Mouse (Mus musculus) thymus, adult 2 months (tissue): Measurements from ENCODE around the gene Pou2af1. TPM values are rescaled to one million over a fixed set of nuclear protein-coding genes. Genes with fewer than 3 reads are reported as not detected.

Experiments used
- DNase-seq: peaks from one replicate; pipeline ENCODE4 v3.0.0; 2021
- H3K27ac ChIP-seq: fragments of 200-500 bp; 2 replicates; pipeline ENCODE4 v1.5.1; 2012; ENCODE audit warnings: low read length, control low read depth; ENCODE audit not compliant: control insufficient read depth, insufficient read depth
- H3K27me3 ChIP-seq: fragments of 200-500 bp; 2 replicates; pipeline ENCODE4 v1.6.1; 2012; ENCODE audit warnings: mild to moderate bottlenecking, low read length, moderate library complexity, mixed read lengths; ENCODE audit not compliant: control insufficient read depth, insufficient read depth
- H3K36me3 ChIP-seq: fragments of 200-500 bp; 2 replicates; pipeline ENCODE4 v1.6.1; 2012; ENCODE audit warnings: mild to moderate bottlenecking, low read length, moderate library complexity; ENCODE audit not compliant: control insufficient read depth, insufficient read depth
- H3K4me1 ChIP-seq: fragments of 200-500 bp; replicated peaks from 2 replicates; pipeline ENCODE4 v1.6.1; 2012; ENCODE audit warnings: low read length; ENCODE audit not compliant: control insufficient read depth, insufficient read depth
- H3K4me3 ChIP-seq: fragments of 200-500 bp; 2 replicates; pipeline ENCODE4 v1.5.1; 2012; ENCODE audit warnings: mild to moderate bottlenecking, low read length, control low read depth, moderate library complexity; ENCODE audit not compliant: control insufficient read depth, insufficient read depth
- CTCF ChIP-seq: fragments of 200-500 bp; IDR thresholded peaks from 2 replicates; pipeline ENCODE4 v1.5.1; 2012; ENCODE audit warnings: mild to moderate bottlenecking, control low read depth, low read length, moderate library complexity, borderline replicate concordance; ENCODE audit not compliant: control insufficient read depth, poor library complexity, insufficient read depth; ENCODE audit errors: extremely low read depth
- POLR2A ChIP-seq: fragments of 200-500 bp; IDR thresholded peaks from 2 replicates; pipeline ENCODE4 v1.6.1; 2012; ENCODE audit warnings: mild to moderate bottlenecking, low read length, control low read depth, moderate library complexity; ENCODE audit not compliant: control insufficient read depth, poor library complexity, insufficient read depth; ENCODE audit errors: extremely low read depth
- whole genome bisulfite sequencing: fragments of 180-500 bp; shearing (Covaris S2); methylation state at CpG from one replicate; pipeline ENCODE4 v1.1.7; 2018; 5-methylcytosine and 5-hydroxymethylcytosine counted together
- polyA plus RNA-seq: library from polyadenylated mRNA; depleted of rRNA; stranded (reverse); fragments of >200 nt; gene quantifications from 2 replicates; pipeline ENCODE4 v1.2.3, GENCODE M21; 2012

Pou2af1 gene
- polyA plus RNA-seq, 1 experiment = 15.0 TPM

DNA sequence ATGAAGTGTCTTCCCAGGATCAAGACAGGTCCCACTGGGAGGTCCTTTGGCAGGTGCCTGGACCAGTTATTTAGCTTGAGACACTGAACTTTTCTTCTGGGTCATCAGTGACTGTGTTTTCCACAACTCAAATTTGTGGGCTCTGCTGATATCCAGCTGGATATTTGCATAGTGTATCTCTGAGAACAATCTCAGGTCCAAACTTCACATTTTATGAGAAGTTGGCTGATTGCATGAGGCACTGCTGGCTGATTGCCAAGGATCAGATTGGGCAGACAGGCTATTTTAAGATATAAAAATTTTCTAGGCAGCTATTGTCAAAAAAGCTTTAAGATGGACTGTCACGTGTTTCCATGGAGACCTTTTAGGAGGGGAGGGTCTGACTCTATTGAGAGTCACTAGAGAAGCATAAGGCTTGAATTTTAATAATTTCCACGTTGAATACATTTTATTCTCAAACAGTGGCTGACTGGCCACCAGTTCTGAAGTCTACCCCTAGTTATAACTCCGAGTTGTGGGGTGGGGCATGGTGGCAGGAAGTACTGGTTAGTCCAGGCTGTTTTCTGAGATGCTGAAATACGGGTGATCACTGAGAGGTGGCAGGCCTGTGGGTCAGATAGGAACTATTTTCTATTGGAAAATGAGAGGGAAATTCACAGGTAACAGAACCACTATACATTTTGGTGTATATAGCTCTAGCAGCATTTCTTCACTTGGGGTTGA lies 43.4 kb downstream of the Pou2af1 start:
- H3K36me3 ChIP-seq = no peaks in the 10 kb centered on the region
- no peak for DNase-seq
- no peaks in the 10 kb centered on the region for H3K27me3 ChIP-seq
- H3K27ac ChIP-seq = no peak overlapping the region
- WGBS = 76% methylated on average over 4 of the region's 4 CpGs
- H3K4me3 ChIP-seq = no peak overlapping the region
- no peak for TF ChIP-seq CTCF
- no peak for TF ChIP-seq POLR2A
- no peaks in the 10 kb centered on the region for H3K4me1 ChIP-seq

DNA sequence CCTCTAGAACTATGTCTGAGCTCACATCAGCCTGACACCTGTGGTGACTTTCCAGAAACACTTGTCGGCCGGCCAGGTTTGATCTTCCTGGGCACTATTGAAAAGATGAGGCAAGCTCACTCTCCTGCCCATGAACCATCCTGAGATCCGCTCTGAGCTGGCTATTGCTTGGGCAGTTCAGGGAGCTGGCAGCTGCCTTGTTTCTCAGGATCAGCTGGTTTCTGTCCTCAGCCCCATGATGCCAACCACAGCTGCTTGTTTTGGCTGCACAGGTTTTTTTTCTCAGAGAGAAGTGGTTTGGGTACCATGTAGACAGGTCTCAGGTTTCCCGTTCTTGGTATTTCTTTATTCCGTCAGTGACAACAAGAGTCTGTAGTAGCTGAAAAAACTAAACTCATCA lies 44.9 kb downstream of the Pou2af1 start:
- WGBS = 79% methylated on average over 5 of the region's 5 CpGs
- no peaks in the 10 kb centered on the region for H3K4me1 ChIP-seq
- H3K4me3 ChIP-seq = no peak overlapping the region
- H3K27ac ChIP-seq = no peak overlapping the region
- no peaks in the 10 kb centered on the region for H3K27me3 ChIP-seq
- no peak for DNase-seq
- H3K36me3 ChIP-seq = no peaks in the 10 kb centered on the region
- no peak for TF ChIP-seq CTCF

DNA sequence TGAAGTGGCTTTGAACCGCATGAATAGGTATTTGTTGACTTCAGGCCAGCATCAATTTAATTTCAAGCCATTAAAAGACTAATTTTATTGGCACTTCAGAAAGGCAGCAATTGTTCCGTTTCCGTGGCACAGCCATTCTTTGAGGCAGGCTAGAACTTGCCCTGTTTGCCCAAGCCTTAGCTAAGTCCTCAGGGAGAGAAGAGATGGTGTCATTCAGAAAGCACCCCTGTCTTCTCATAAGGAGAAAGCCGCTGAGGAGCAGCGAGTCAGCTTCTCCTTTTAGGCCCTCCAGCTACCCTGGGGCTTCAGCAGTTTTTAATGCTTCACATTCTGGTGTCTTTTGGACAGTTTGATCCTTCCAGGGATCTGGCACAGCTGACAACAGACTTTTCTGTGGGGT lies 55.3 kb downstream of the Pou2af1 start:
- TF ChIP-seq CTCF (no peak), POLR2A (no peak)
- Histone ChIP-seq H3K27me3 (no peaks in the 10 kb centered on the region), H3K27ac (no peak overlapping the region; the same call in 1 of the 2 replicates), H3K36me3 (no peaks in the 10 kb centered on the region), H3K4me1 (no peaks in the 10 kb centered on the region), H3K4me3 (no peak overlapping the region)
- 93% methylated on average over 5 of the region's 5 CpGs for WGBS
- DNase-seq = no peak

DNA sequence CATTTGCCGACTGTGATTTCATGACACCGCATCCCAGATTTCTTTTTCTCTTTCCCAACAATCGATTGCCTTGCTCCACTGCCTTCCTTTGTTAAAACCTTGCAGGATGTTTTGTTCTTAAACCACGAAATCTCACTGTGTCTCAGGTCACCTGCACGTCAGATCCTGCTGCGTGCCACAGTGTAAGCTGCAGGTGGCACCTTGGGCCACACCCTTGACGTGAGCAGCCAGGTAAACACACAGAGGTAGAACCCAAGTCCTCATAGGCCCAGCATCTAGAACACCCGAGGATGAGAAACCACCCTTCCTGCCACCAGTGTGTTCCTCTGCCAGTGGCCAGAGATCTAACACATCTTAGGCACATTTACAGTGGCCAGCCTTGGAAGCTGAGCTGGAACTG lies 57.6 kb downstream of the Pou2af1 start:
- H3K4me1 ChIP-seq = no peaks in the 10 kb centered on the region
- no peaks in the 10 kb centered on the region for H3K27me3 ChIP-seq
- no peak overlapping the region for H3K27ac ChIP-seq
- no peak overlapping the region for H3K4me3 ChIP-seq
- no peak for DNase-seq
- WGBS = 77% methylated on average over 8 of the region's 8 CpGs
- H3K36me3 ChIP-seq = no peaks in the 10 kb centered on the region
- TF ChIP-seq CTCF = no peak
- no peak for TF ChIP-seq POLR2A

DNA sequence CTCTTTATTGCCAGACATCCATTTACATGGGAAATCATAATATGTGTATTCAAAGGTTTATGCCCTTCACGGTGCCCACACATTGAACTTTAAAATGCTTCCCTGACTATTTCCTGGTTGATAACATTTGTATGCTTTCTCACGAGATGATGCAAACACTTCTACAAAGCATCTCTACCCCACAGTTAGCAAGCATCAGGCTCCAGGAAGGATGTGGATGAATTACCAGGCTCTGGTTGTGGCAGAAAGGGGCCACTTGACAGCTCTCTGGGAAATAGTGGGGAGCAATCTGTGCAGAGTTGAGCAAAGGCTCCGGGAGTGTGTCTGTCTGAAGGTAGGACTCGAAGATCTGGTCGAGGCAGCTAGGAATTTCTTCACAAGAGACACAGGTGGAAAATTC lies 58.6 kb downstream of the Pou2af1 start:
- Histone ChIP-seq H3K27ac (no peak overlapping the region), H3K27me3 (no peaks in the 10 kb centered on the region), H3K4me3 (no peak overlapping the region), H3K4me1 (no peaks in the 10 kb centered on the region), H3K36me3 (no peaks in the 10 kb centered on the region)
- 54% methylated on average over 5 of the region's 5 CpGs for WGBS
- TF ChIP-seq POLR2A (no peak), CTCF (no peak)
- DNase-seq = no peak

DNA sequence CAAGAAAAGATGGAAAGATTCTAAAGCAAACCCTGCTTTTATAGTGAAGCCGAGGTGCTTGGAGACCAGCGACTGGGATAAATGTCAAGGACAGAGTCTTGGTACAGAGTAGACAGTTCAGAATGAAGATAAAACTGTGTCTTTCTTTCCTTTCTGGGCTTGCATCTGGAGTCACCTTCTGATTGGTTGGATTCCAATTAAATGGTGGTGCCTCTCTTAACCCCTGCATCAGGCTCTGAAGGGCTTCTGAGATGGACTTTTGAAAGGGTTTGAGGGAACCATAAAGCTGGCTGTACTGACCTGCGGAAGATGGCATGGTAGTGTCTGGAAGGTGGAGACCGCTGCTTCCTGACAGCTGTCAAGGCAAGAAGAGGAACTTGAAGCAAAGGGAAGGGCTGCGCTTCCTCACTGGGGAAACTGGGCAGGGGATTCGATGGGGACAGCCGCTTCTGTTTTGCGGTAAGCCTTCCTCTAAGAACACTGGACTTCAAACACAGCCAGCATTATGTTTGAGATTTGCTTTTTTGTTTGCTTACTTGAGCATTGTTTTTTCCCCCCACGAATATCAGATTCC lies 60.2 kb downstream of the Pou2af1 start:
- Histone ChIP-seq H3K36me3 (no peaks in the 10 kb centered on the region), H3K4me3 (no peak overlapping the region), H3K4me1 (peaks cover 9% of the 10 kb centered on the region), H3K27me3 (peaks cover under 1% of the 10 kb centered on the region; the same call in 1 of the 2 replicates), H3K27ac (no peak overlapping the region)
- TF ChIP-seq POLR2A (no peak), CTCF (no peak)
- WGBS = 28% methylated on average over 9 of the region's 9 CpGs
- no peak for DNase-seq
